Mouse (Mus musculus): Measurements from ENCODE around the gene Epb41l2.

- no peak for TF ChIP-seq CTCF (IDR thresholded peaks at IDR 0.05; ENCODE audit: borderline replicate concordance, insufficient read depth, low read depth, low read length)
- TF ChIP-seq POLR2A (IDR thresholded peaks at IDR 0.05; ENCODE audit: borderline replicate concordance, insufficient read depth, low read length) = no peak
These were observed 40.1 kb upstream of the Epb41l2 start for GRCm38 (mm10) chr10:25319531-25319930.
